Mouse (Mus musculus) heart, embryonic 13.5 days (tissue): ENCODE data around the gene 1700014D04Rik. TPM values are rescaled to one million over a fixed set of nuclear protein-coding genes. Genes with fewer than 3 reads are reported as not detected.
A peak's percentile ranks its signal among the peaks of the same experiment; 100 is the strongest.
"Not testable (repeated sequence)": the region's sequence is repeated elsewhere in the genome, so short reads cannot be mapped to it uniquely, and the experiment has no call there.

ENCODE experiments used
- ATAC-seq: fragments of 200-750 bp; cut with Nextera tagmentation; 2 replicates; pipeline ENCODE4 v1.8.0; 2017; ENCODE audit warnings: moderate TSS enrichment; ENCODE audit not compliant: insufficient number of reproducible peaks, low FRiP score, low TSS enrichment; ENCODE audit errors: extremely low read depth
- H3K27ac ChIP-seq: fragments of 300-500 bp; sonication (generic); replicated peaks from 2 replicates; pipeline ENCODE4 v1.5.1; 2015; ENCODE audit warnings: moderate library complexity, mild to moderate bottlenecking, inconsistent platforms
- H3K27me3 ChIP-seq: fragments of 300-500 bp; sonication (generic); replicated peaks from 2 replicates; pipeline ENCODE4 v1.6.1; 2015; ENCODE audit warnings: mild to moderate bottlenecking, inconsistent platforms
- H3K36me3 ChIP-seq: fragments of 300-500 bp; sonication (generic); 2 replicates; pipeline ENCODE4 v1.6.1; 2015; ENCODE audit warnings: mild to moderate bottlenecking, inconsistent platforms
- H3K4me1 ChIP-seq: fragments of 300-500 bp; sonication (generic); 2 replicates; pipeline ENCODE4 v1.6.1; 2015; ENCODE audit warnings: inconsistent platforms
- H3K4me2 ChIP-seq: fragments of 300-500 bp; sonication (generic); 2 replicates; pipeline ENCODE4 v1.6.1; 2015; ENCODE audit warnings: inconsistent platforms, mild to moderate bottlenecking, moderate library complexity
- H3K4me3 ChIP-seq: fragments of 300-500 bp; sonication (generic); 2 replicates; pipeline ENCODE4 v1.5.1; 2015; ENCODE audit warnings: moderate library complexity, mild to moderate bottlenecking, inconsistent platforms
- H3K9ac ChIP-seq: fragments of 300-500 bp; sonication (generic); 2 replicates; pipeline ENCODE4 v1.6.1; 2015; ENCODE audit warnings: inconsistent platforms, mild to moderate bottlenecking, moderate library complexity
- H3K9me3 ChIP-seq: fragments of 300-500 bp; sonication (generic); 2 replicates; pipeline ENCODE4 v1.6.1; 2016; ENCODE audit warnings: inconsistent platforms
- WGBS: fragments of 180-500 bp; shearing (Covaris S2); methylation state at CpG from one replicate; pipeline ENCODE4 v1.1.7; 2015; ENCODE audit warnings: mixed read lengths; 5-methylcytosine and 5-hydroxymethylcytosine counted together
- polyA plus RNA-seq: library from polyadenylated mRNA; unstranded; fragments of >200 nt; fragmentation: Nextera tagmentation; extraction: Ambion mirVana; gene quantifications from 2 replicates; pipeline ENCODE4 v1.2.1, GENCODE M21; 2015

The 1700014D04Rik gene
- polyA plus RNA-seq, 1 experiment from 2014 or later, result not detected

DNA sequence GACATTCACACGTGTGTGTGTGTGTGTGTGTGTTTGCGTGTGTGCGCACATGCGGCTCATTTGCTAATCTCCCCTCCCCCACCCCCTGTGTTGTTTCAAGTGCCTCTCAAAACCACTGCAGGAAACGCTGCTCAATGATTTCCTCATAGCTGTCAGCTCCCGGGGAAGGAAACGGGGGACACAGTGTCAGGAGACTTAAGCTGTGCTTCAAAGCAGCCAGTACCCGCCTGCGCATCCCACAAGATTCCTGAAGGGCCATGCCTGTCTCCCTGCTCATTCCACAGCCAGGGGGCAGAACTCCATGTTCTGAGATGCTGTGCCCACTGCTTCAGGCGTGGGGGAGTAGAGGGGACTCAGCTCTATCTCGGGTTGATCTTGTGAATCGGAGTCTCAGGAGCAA is 42.0 kb downstream of the 1700014D04Rik start:
- ATAC-seq, result no peak
- peak overlapping the region; percentile 23; the same call in 1 of the 2 replicates for H3K4me2 ChIP-seq
- no peaks in the 10 kb centered on the region for H3K36me3 ChIP-seq

DNA sequence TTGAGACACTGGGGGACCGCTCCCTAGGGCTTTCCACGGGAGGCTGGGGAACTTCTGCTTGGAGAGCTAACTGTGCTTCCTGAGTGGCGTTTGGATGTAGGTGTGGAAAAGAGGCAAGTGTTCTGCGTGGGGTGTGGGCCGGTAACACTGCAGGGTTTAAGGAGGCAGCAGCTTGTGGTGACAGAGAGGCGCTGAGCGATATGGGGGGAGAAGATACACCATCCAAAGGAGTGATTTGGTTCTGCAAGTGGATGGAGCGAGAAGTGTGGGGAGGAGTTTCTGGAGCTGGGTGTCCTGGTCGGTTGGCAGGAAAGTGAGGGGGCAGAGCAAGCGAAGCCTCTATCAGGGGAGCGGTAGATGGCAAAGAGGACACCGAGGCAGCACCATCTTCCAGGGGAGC is 43.0 kb downstream of the 1700014D04Rik start:
- H3K27ac ChIP-seq, result no peak overlapping the region
- no peaks in the 10 kb centered on the region for H3K36me3 ChIP-seq
- H3K9ac ChIP-seq, result no peak overlapping the region
- no peak overlapping the region for H3K4me3 ChIP-seq
- H3K4me2 ChIP-seq, result no peak overlapping the region
- H3K27me3 ChIP-seq, result peaks cover 20% of the 10 kb centered on the region
- no peak for ATAC-seq
- peaks cover 10% of the 10 kb centered on the region for H3K4me1 ChIP-seq
- 72% methylated on average over 12 of the region's 12 CpGs for WGBS
- H3K9me3 ChIP-seq, result no peaks in the 10 kb centered on the region

More for the DNA sequence above, 42.0 kb downstream of the 1700014D04Rik start:
- WGBS, result 31% methylated on average over 12 of the region's 12 CpGs
- Histone ChIP-seq H3K4me3 (no peak overlapping the region), H3K27ac (no peak overlapping the region), H3K9ac (no peak overlapping the region), H3K9me3 (no peaks in the 10 kb centered on the region), H3K27me3 (peaks cover 20% of the 10 kb centered on the region), H3K4me1 (peaks cover 10% of the 10 kb centered on the region)

DNA sequence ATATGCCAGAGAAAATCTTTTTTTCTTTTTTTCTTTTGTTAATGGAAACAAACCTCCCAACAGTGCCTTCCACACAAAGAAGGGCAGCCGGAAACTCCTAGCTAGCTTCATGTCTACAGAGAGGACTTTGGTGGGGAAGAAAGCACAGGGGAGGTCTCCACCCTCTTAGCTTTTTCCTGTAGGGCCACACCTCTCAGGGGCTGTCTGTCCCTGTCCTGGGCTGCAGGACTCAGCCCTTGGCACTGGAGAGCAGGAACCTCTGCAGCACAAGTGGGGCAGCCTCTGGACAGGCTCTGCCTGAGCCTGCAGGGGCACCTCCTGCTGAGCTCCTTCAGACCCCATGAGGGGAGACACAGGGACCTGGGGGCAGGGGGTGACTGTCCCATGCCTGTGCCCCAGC is 46.4 kb downstream of the 1700014D04Rik start:
- H3K36me3 ChIP-seq, H3K4me3 ChIP-seq, H3K27ac ChIP-seq, H3K4me2 ChIP-seq, H3K9ac ChIP-seq, ATAC-seq, H3K9me3 ChIP-seq: not testable (repeated sequence)
- Histone ChIP-seq H3K4me1 (peaks cover 10% of the 10 kb centered on the region), H3K27me3 (peaks cover 20% of the 10 kb centered on the region)
- 73% methylated on average over 1 of the region's 1 CpGs for WGBS

DNA sequence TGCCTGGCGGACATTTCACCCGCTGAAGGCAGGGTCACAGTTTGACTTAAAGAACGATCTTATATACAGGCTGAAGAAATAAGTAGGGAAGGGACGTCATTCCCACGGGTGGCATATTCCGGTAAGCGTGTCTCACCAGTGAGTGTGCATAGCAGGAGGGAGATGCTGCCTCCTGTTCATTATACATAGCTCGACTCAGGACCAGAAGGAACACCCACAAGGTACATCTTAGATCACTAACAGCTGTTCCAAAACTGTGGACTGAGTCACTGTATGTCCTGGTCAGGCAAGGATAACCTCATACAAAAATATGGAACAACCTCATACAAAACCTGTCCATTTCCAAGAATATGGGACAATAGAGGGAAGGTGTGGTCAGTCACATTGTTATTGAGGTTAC is 47.4 kb downstream of the 1700014D04Rik start:
- WGBS, result 87% methylated on average over 8 of the region's 8 CpGs
- H3K36me3 ChIP-seq, result no peaks in the 10 kb centered on the region
- ATAC-seq, result no peak
- no peak overlapping the region for H3K27ac ChIP-seq
- H3K9ac ChIP-seq, result no peak overlapping the region
- peaks cover 20% of the 10 kb centered on the region for H3K27me3 ChIP-seq
- no peak overlapping the region for H3K4me3 ChIP-seq
- H3K4me1 ChIP-seq, result peaks cover 3% of the 10 kb centered on the region
- H3K9me3 ChIP-seq, result no peaks in the 10 kb centered on the region
- no peak overlapping the region for H3K4me2 ChIP-seq

DNA sequence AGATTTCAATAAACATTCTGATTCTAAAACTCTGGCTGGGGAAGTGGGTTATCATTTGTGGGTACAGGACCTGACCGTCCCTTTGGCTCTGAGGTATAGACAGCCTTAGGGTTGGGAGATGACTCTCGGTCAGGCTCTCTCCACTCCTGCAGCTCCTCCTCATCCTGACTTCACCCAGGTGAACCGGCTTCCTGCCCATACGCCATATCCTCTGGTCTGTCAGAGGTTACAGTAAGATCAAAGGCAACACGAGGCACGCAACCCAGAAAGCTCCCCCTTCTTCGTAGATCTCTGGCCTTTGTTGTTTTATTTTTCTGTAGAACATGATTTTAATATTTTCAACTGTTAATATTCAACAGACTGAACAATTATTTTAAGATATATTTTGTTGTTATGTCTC is 50.8 kb downstream of the 1700014D04Rik start:
- ATAC-seq, result no peak
- 81% methylated on average over 7 of the region's 7 CpGs for WGBS

DNA sequence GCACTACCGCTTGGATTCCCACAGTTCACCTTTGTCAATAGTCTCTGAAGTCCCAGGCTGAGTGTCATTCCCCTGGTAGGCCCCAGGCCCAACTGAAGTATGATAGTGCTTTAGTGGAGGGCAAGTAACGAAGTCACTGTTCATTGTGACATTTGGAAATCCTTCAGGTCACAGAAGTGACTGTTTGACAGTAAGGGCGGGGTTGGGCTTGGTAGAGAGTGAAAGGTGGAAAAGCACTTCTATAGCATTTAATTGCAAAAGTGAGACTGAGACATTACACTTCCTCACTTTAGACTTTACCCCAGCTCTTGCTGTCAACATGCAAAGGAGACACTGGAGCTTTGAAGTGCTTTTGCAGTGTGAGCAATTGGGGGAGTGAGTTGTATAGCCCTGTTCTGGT is 52.5 kb downstream of the 1700014D04Rik start, which contains the start of gene 4921517D22Rik:
TSS of gene 4921517D22Rik (minus strand) at position 101 of the 400 bp plus-strand sequence.
- H3K4me1 ChIP-seq, result peaks cover 5% of the 10 kb centered on the region
- H3K27ac ChIP-seq, result no peak within 1 kb of the TSS
- H3K36me3 ChIP-seq, result no peaks in the 10 kb centered on the region
- no peaks in the 10 kb centered on the region for H3K27me3 ChIP-seq
- no peak for ATAC-seq
- H3K4me2 ChIP-seq, result no peak within 1 kb of the TSS
- no peak within 1 kb of the TSS for H3K9ac ChIP-seq
- H3K9me3 ChIP-seq, result no peaks in the 10 kb centered on the region
- no peak within 1 kb of the TSS for H3K4me3 ChIP-seq
- WGBS, result 75% methylated on average over 3 of the region's 3 CpGs

More for the DNA sequence above, 50.8 kb downstream of the 1700014D04Rik start:
- H3K36me3 ChIP-seq, result no peaks in the 10 kb centered on the region
- H3K9ac ChIP-seq, result no peak overlapping the region
- H3K27me3 ChIP-seq, result no peaks in the 10 kb centered on the region
- no peaks in the 10 kb centered on the region for H3K9me3 ChIP-seq
- H3K4me2 ChIP-seq, result no peak overlapping the region
- H3K4me3 ChIP-seq, result no peak overlapping the region
- no peaks in the 10 kb centered on the region for H3K4me1 ChIP-seq
- no peak overlapping the region for H3K27ac ChIP-seq

DNA sequence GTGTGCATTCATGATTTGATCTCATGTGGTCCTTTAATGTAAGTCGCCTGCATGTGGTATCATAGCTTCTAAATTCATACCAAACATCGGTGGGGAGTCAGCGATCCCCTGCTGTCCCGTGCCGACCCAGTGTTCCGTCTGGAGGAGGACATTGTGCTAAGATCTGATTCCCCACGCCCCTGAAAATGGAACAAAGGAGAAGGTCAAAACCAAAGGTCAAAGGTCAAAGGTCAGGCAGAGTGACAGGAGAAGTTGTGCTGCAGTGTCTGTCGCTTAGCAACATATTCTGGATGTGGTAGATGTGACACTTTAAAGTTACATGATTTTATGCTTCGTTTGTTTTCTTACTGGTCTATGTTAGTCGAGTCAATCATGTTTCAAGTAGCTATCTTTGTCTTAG is 55.1 kb downstream of the 1700014D04Rik start:
- peaks cover 15% of the 10 kb centered on the region for H3K4me1 ChIP-seq
- ATAC-seq, result no peak
- H3K9ac ChIP-seq, result no peak overlapping the region
- WGBS, result 76% methylated on average over 10 of the region's 10 CpGs
- no peaks in the 10 kb centered on the region for H3K9me3 ChIP-seq
- no peaks in the 10 kb centered on the region for H3K27me3 ChIP-seq
- H3K36me3 ChIP-seq, result no peaks in the 10 kb centered on the region
- no peak overlapping the region for H3K4me2 ChIP-seq
- no peak overlapping the region for H3K27ac ChIP-seq
- H3K4me3 ChIP-seq, result no peak overlapping the region

Other genes starting within 250 kb of the 1700014D04Rik start
- 9.2 and 9.4 TPM in 2 replicates for gene Agtpbp1, start 161.5 kb downstream of the 1700014D04Rik start, polyA plus RNA-seq
- gene Naa35, start 161.5 kb downstream of the 1700014D04Rik start, polyA plus RNA-seq, result 68.5 and 74.1 TPM in 2 replicates
- gene Golm1, start 70.9 kb downstream of the 1700014D04Rik start, polyA plus RNA-seq, result 44.8 and 51.3 TPM in 2 replicates
- gene 4921517D22Rik, start 52.6 kb downstream of the 1700014D04Rik start, polyA plus RNA-seq, result not detected in 2 replicates
- not detected in 2 replicates for gene Spata31d1a, start 36.4 kb downstream of the 1700014D04Rik start, polyA plus RNA-seq
- not detected in 2 replicates for gene Spata31d1b, start 34.5 kb downstream of the 1700014D04Rik start, polyA plus RNA-seq
- gene Spata31d1d, start 15.0 kb downstream of the 1700014D04Rik start, polyA plus RNA-seq, result not detected in 2 replicates
- gene Isca1, start 23.1 kb upstream of the 1700014D04Rik start, polyA plus RNA-seq, result 169 and 173 TPM in 2 replicates
- not detected in 2 replicates for gene Gm49354, start 35.5 kb upstream of the 1700014D04Rik start, polyA plus RNA-seq
- gene Tut7, start 76.4 kb upstream of the 1700014D04Rik start, polyA plus RNA-seq, result 30.6 and 32.7 TPM in 2 replicates